15 mouse cellular contexts compared by ENCODE assay signal in the genomic region with DNA sequence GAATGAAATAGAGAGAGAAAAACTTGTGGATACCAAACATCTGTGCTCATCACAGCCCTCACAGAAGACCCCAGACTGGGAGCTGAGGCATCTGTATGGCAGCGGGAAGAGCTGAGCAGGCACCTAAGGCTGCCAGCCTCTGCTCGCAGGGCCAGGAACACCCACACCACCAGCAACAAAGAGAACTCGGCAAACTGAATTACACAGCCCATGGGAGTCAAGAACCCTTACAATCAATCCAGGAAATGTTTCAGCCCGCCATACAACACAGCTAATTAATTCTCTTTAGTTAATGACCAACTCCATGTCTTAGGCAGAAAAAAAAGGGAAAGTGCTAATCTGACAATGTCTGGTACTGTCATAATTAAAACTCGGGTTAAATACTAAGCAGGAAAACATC.
"Had no signal": no experiment of that assay in that cellular context is flagged by ENCODE, and none has a peak within 500 bp of the region (broad histone marks: within the 10 kb centered on the region; RNA-seq: fewer than 3 reads in every experiment).

No protein-coding gene starts in this region.

- DNase-seq: left cerebral cortex, postnatal 4 days; lung, postnatal 14 days; right cerebral cortex, adult 18-20 months; right cerebral cortex, postnatal 25 days; thymus, postnatal 4 days had no signal

- H3K4me2 ChIP-seq: intestine, embryonic 15.5 days; limb, embryonic 13.5 days; liver, embryonic 11.5 days; liver, embryonic 15.5 days; lung, embryonic 15.5 days; midbrain, embryonic 11.5 days; midbrain, embryonic 15.5 days had no signal

- H3K9me3 ChIP-seq: intestine, embryonic 15.5 days; limb, embryonic 13.5 days; liver, embryonic 15.5 days; lung, embryonic 15.5 days; megakaryocyte, embryonic 14.5 days; midbrain, embryonic 15.5 days had no signal

- H3K27me3 ChIP-seq: intestine, embryonic 15.5 days; limb, embryonic 13.5 days; liver, embryonic 15.5 days; lung, embryonic 15.5 days; midbrain, embryonic 15.5 days had no signal

- H3K9ac ChIP-seq: intestine, embryonic 15.5 days; limb, embryonic 13.5 days; liver, embryonic 15.5 days; lung, embryonic 15.5 days; midbrain, embryonic 15.5 days had no signal

- ATAC-seq: midbrain, embryonic 15.5 days had no signal

- H3K27ac ChIP-seq: intestine, embryonic 15.5 days; limb, embryonic 13.5 days; liver, embryonic 15.5 days; lung, embryonic 15.5 days; macrophage; midbrain, embryonic 15.5 days; stomach, postnatal 0 days had no signal

- H3K36me3 ChIP-seq: intestine, embryonic 15.5 days; limb, embryonic 13.5 days; liver, embryonic 15.5 days; lung, embryonic 15.5 days; midbrain, embryonic 15.5 days had no signal

- H3K4me3 ChIP-seq: intestine, embryonic 15.5 days; limb, embryonic 13.5 days; liver, embryonic 15.5 days; lung, embryonic 15.5 days; megakaryocyte, embryonic 14.5 days; midbrain, embryonic 15.5 days had no signal
